Mouse (Mus musculus): ENCODE results near the gene Gm20388.
"Not testable (repeated sequence)": the region's sequence is repeated elsewhere in the genome, so short reads cannot be mapped to it uniquely, and the experiment has no call there.

Gm20388 gene

DNA sequence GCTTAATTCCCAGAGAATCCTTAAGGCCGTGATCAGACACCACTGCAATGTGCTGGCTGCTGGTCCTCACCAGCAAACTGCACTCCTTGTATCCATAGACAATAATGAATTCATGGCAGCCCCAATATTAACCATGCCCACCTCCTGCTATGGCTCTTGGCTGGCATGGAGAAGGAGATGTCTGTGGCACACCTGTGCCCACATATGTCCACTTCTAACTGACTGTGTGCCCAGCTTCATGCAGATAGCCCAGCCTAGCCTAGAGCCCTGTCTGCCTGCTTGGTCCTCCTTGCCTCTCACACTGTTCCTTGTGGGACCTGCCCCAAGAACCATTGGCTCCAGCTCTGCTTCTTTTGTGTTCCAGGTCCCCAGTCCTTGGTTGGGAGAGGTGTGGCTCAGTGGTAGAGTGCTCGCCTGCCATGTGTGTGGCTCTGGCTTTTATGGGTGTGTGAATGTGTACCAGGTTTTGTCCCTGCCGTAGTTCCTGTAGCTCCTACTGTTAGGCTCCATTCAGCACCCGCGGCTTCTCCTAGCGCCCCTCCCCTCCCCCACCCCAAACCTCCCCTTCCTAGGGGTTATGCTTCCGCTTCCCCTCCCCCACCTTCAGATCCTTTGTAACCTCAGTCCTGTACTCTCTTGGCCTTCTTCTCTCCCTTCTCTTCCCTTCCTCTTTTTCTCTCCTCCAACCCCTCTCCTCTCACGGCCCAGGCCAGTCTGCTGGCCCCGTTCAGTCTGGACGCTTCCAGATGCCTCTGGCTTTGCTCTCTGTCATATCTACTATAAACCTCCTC, 2646.8 kb downstream of the Gm20388 start:
- no peak for DNase-seq

DNA sequence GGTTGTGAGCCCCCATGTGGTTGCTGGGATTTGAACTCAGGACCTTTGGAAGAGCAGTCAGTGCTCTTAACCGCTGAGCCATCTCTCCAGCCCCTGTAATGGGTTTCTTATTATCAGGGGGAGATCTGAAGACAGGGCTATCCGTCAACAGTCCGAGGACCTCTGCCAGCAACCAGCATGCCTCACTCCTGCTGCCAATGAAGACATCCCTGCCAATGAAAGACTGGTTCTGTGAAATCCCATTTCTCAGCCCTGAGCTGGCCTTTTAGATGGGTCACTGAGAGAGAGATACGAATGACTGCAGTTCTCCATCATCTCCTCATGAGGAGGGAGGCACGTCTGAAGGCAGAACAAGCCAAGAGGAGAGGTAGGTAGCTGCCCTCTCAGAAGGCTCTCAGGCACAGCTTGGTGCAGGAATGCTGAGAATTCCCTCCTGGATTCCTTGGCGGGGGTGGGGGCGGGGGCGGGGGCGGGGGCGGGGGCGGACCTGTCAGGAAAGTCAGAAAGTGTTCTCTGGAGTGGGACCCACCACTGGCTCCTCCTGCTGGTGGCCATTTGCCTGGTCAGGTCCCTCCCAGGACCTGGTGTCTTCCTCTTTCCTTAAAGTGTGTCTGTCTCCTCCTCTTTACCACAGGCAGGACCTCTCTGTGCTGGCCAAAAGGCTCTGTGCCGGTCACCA, 2648.2 kb downstream of the Gm20388 start:
- no peak for DNase-seq

GRCm38 (mm10) chr8:122561199-122561598, 2650.6 kb downstream of the Gm20388 start:
- DNase-seq = no peak

GRCm38 (mm10) chr8:122564363-122565352, 2654.0 kb downstream of the Gm20388 start:
- DNase-seq = no peak

DNA sequence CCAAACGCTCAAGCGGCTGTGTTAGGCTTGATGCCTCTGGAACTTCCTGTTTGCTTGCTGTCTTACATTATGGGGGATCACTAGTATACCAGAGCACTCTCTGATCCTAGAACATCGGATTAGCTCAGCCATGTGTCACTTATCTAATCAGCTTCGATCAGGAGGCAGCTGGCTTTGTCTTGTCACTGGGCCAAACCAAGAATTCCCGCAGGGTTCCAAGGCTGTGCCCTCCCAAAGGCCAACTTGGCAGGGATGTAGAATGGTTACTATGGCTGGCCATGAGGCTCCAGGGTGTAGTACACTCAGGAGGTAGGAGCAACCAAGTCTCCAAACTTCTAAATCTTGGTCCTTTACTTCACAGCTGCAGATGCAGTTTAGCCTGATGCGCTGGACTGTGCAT, 2656.1 kb downstream of the Gm20388 start:
- peak; percentile 43 for DNase-seq

- DNase-seq = peak; percentile 98
These were observed 2656.9 kb downstream of the Gm20388 start, which contains the start of gene Cdt1 for GRCm38 (mm10) chr8:122567361-122568108. TSS of gene Cdt1 (plus strand) at chr8:122568015.

DNA sequence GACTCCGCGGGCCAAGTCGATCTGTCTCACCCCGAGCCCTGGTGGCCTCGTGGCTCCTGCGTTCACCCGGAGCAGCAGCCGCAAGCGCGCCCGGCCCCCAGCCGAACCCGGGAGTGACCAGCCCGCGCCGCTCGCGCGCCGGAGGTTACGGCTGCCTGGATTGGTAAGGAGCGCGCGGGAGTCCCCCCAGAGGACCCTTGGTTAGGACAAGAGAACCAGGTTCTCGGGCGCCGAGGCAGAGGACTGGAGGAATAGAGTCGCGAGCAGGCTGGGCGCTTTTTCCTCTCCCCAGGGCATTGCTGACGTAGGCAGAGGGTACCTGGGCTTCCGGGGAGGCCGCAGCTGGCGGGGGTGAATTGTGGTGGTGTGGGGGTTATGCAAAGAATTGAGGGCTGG, 2657.5 kb downstream of the Gm20388 start:
- DNase-seq = no peak

DNA sequence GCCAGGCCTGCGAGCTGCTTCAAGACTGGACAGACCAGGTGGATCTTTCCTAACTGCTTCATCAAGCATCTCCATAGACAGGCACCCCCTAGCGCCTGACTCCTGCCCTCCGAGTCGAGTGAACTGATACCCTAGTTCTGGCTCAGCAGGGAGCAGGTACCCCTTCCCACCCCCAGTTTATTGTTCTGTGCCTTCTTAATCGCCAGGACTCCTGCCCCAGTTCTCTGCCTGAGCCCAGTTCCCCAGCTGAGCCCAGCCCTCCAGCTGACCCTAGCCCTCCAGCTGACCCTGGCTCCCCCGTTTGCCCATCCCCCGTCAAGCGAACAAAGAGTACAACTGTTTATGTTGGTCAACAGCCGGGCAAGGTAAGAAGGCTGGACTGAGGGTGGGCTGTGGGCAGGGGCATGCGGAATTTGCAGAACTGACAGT, 2658.3 kb downstream of the Gm20388 start:
- DNase-seq = peak; percentile 50

DNA sequence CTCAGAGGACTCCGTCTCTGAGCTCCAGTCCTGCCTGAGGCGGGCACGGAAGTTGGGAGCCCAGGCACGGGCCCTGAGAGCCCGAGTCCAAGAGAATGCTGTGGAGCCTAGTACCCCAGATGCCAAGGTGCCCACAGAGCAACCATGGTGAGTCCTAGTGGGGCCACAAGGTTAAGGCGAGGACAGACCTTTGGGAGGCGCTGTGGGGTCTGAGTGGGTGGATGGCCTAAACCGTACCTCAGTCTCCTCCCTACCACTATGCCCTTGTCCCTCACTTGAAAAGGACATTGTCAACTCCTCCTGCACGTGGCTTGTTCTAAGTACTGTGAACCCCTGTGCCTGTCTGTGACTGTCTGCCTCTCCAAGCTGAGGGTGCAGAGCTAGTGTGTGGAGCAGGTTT, 2658.7 kb downstream of the Gm20388 start:
- no peak for DNase-seq

GRCm38 (mm10) chr8:122569996-122570395, 2659.4 kb downstream of the Gm20388 start:
- DNase-seq = no peak

- no peak for DNase-seq
These were observed 2660.5 kb downstream of the Gm20388 start for GRCm38 (mm10) chr8:122571153-122571552.

- no peak for DNase-seq
These were observed 2661.2 kb downstream of the Gm20388 start for GRCm38 (mm10) chr8:122571750-122572267.

DNA sequence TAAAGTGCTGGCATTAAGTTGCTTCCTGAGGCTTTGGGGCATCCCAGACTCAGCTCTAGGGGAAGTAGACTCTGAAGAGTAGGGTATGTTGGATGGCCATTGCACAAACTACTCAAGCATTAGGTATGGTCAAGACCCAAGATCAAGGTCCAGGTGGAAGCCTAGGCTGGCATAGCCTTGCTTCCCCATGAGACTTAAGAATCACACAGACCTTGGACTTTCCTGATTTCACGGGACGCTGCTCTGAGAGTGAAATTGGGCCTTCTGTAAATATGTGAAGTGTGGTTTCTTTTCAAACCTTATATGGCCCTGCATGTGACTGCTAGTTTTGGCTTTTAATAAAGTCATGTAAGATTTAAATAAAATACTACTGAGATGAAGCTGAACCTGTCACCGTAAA, 2662.1 kb downstream of the Gm20388 start:
- no peak for DNase-seq

- not testable (repeated sequence) for DNase-seq
These were observed 2662.5 kb downstream of the Gm20388 start for GRCm38 (mm10) chr8:122573176-122573575.

GRCm38 (mm10) chr8:122573577-122573976, 2662.9 kb downstream of the Gm20388 start:
- DNase-seq = no peak

DNA sequence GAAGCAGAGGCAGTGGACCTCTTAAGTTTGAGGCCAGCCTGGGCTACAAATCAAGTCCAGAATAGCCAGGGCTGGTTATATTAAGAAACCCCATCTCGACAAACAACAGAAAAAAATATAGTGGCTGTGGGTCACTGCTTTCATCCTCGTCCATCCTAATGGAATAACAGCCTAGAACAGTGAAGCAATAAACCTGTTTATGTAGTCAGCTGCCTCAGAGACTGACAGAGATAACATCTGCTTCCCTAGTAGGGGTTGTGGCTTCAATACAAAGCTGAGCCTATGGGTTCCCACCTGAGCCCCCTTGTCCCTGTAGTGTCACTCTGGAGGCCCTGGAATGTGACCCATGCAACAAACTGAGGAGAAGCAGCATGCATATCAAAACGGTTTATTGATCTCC, 2663.6 kb downstream of the Gm20388 start:
- DNase-seq = no peak

- DNase-seq = no peak
These were observed 2664.1 kb downstream of the Gm20388 start for GRCm38 (mm10) chr8:122574667-122575251.

GRCm38 (mm10) chr8:122575286-122575685, 2664.6 kb downstream of the Gm20388 start:
- no peak for DNase-seq

GRCm38 (mm10) chr8:122575735-122576647, 2665.3 kb downstream of the Gm20388 start:
- peak; percentile 32 for DNase-seq

GRCm38 (mm10) chr8:122576648-122577022, 2666.0 kb downstream of the Gm20388 start, which contains the start of gene Aprt:
TSS of gene Aprt (minus strand) at chr8:122576909.
- peak; percentile 96 for DNase-seq
